Mouse (Mus musculus) MEL (cell line): ENCODE measurements at regions not wholly inside any gene's neighbourhood (a gene's known extent, or its start where the extent isn't known, plus 50 kb on each side); places are given as distances from the start of the nearest gene placed in this dataset.

Experiments used
- CTCF ChIP-seq, 3 experiments: IDR thresholded peaks in 2 of 3; conservative IDR thresholded peaks in 1 of 3; 2 replicates each; pipeline ENCODE4 v1.5.1; 2011 to 2012; ENCODE audit warnings: low read length in 3 of 3, low read depth in 2 of 3, mild to moderate bottlenecking in 2 of 3, improper control_type of control experiment in 1 of 3, inconsistent platforms in 1 of 3, mixed read lengths in 1 of 3, moderate library complexity in 1 of 3; ENCODE audit not compliant: control insufficient read depth in 1 of 3, insufficient read depth in 1 of 3, poor library complexity in 1 of 3, severe bottlenecking in 1 of 3
- GABPA ChIP-seq: IDR thresholded peaks from 2 replicates; pipeline ENCODE4 v1.6.1; 2012; ENCODE audit warnings: low read depth, mild to moderate bottlenecking, inconsistent platforms, low read length, improper control_type of control experiment, moderate library complexity
- GATA1 ChIP-seq: IDR thresholded peaks from 2 replicates; pipeline ENCODE4 v1.6.1; 2011; ENCODE audit warnings: low read depth, low read length, improper control_type of control experiment
- MAZ ChIP-seq: IDR thresholded peaks from 2 replicates; pipeline ENCODE4 v1.6.1; 2012; ENCODE audit warnings: low read depth, mild to moderate bottlenecking, inconsistent platforms, low read length, improper control_type of control experiment
- NRF1 ChIP-seq: IDR thresholded peaks from 2 replicates; pipeline ENCODE4 v1.6.1; 2014; ENCODE audit warnings: low read depth, mild to moderate bottlenecking, inconsistent platforms, low read length, improper control_type of control experiment, moderate library complexity; ENCODE audit not compliant: poor library complexity, insufficient read depth, severe bottlenecking
- POLR2A ChIP-seq, 2 experiments: IDR thresholded peaks; 2 replicates each; pipeline ENCODE4 v1.6.1; 2011 to 2012; ENCODE audit warnings: low read length in 2 of 2, mild to moderate bottlenecking in 2 of 2, control low read depth in 1 of 2, improper control_type of control experiment in 1 of 2, low read depth in 1 of 2, moderate library complexity in 1 of 2; ENCODE audit not compliant: control insufficient read depth in 1 of 2, insufficient read depth in 1 of 2, poor library complexity in 1 of 2
- POLR2AphosphoS2 ChIP-seq: IDR thresholded peaks from 2 replicates; pipeline ENCODE4 v1.6.1; 2011; ENCODE audit warnings: low read length, improper control_type of control experiment
- POLR2AphosphoS5 ChIP-seq: IDR thresholded peaks from 2 replicates; pipeline ENCODE4 v1.6.1; 2012; ENCODE audit warnings: low read depth, borderline replicate concordance, mild to moderate bottlenecking, inconsistent platforms, low read length, moderate library complexity, mixed read lengths
- USF1 ChIP-seq: IDR thresholded peaks from 2 replicates; pipeline ENCODE4 v1.6.1; 2014; ENCODE audit warnings: low read depth, mild to moderate bottlenecking, inconsistent platforms, low read length, improper control_type of control experiment, moderate library complexity
- ZKSCAN1 ChIP-seq: IDR thresholded peaks from 2 replicates; pipeline ENCODE4 v1.6.1; 2012; ENCODE audit warnings: low read depth, mild to moderate bottlenecking, inconsistent platforms, low read length, improper control_type of control experiment, moderate library complexity
- ZNF384 ChIP-seq: IDR thresholded peaks from 2 replicates; pipeline ENCODE4 v1.6.1; 2012; ENCODE audit warnings: low read depth, mild to moderate bottlenecking, inconsistent platforms, low read length, improper control_type of control experiment

- TF ChIP-seq CTCF (IDR thresholded peaks at IDR 0.05 in 2 of 3, conservative IDR thresholded peaks at IDR 0.05 in 1 of 3; ENCODE audit: control insufficient read depth in 1 of 3, insufficient read depth in 1 of 3, low read depth in 2 of 3, low read length in 3 of 3, poor library complexity in 1 of 3, severe bottlenecking in 1 of 3) (no peak), POLR2A (IDR thresholded peaks at IDR 0.05; ENCODE audit: control insufficient read depth in 1 of 2, insufficient read depth in 1 of 2, low read depth in 1 of 2, low read length in 2 of 2, poor library complexity in 1 of 2) (no peak), USF1 (no peak), MAZ (no peak), ZKSCAN1 (no peak), POLR2AphosphoS5 (no peak), NRF1 (no peak), GABPA (no peak), ZNF384 (no peak), POLR2AphosphoS2 (no peak), GATA1 (no peak)
Observed at GRCm38 (mm10) chr3:54443791-54444190, 82.9 kb downstream of the Postn start.
